Mouse (Mus musculus): ENCODE measurements around the gene Gm37240. TPM values are rescaled to one million over a fixed set of nuclear protein-coding genes. Genes with fewer than 3 reads are reported as not detected.

Gm37240 gene
- polyA plus RNA-seq, 1 experiment from 2014 or later, result 3.3 TPM

GRCm38 (mm10) chr3:84595677-84596234 is 1291.6 kb downstream of the Gm37240 start:
- Histone ChIP-seq H3K27me3 (replicated peaks; ENCODE audit: control insufficient read depth, insufficient read depth, low read length) (peaks cover 14% of the 10 kb centered on the region; the same call in 1 of the 2 replicates), H3K27ac (ENCODE audit: low read depth, low read length) (no peak overlapping the region), H3K9ac (ENCODE audit: low read depth, low read length) (no peak overlapping the region), H3K36me3 (ENCODE audit: control insufficient read depth, insufficient read depth) (no peaks in the 10 kb centered on the region), H3K4me1 (replicated peaks; ENCODE audit: control insufficient read depth, insufficient read depth, low read length) (no peaks in the 10 kb centered on the region), H3K4me2 (replicated peaks; ENCODE audit: low read depth) (peak overlapping the region; percentile 64), H3K4me3 (ENCODE audit: low read depth, low read length) (no peak overlapping the region), H3K9me3 (ENCODE audit: control insufficient read depth) (no peaks in the 10 kb centered on the region)
- 35% methylated on average over 5 of the region's 5 CpGs for WGBS
- no peak for ATAC-seq
- no peak for TF ChIP-seq CTCF (IDR thresholded peaks at IDR 0.05; ENCODE audit: low read depth)

GRCm38 (mm10) chr3:84594894-84595676 is 1292.2 kb downstream of the Gm37240 start:
- Histone ChIP-seq H3K9ac (ENCODE audit: low read depth, low read length) (peak overlapping the region; percentile 41; the same call in 1 of the 2 replicates), H3K4me1 (replicated peaks; ENCODE audit: control insufficient read depth, insufficient read depth, low read length) (no peaks in the 10 kb centered on the region), H3K4me3 (ENCODE audit: low read depth, low read length) (peak overlapping the region; percentile 33), H3K27ac (ENCODE audit: low read depth, low read length) (no peak overlapping the region), H3K36me3 (ENCODE audit: control insufficient read depth, insufficient read depth) (no peaks in the 10 kb centered on the region), H3K9me3 (ENCODE audit: control insufficient read depth) (no peaks in the 10 kb centered on the region), H3K27me3 (replicated peaks; ENCODE audit: control insufficient read depth, insufficient read depth, low read length) (peaks cover 14% of the 10 kb centered on the region; the same call in 1 of the 2 replicates), H3K4me2 (replicated peaks; ENCODE audit: low read depth) (peak overlapping the region; percentile 64)
- no peak for TF ChIP-seq CTCF (IDR thresholded peaks at IDR 0.05; ENCODE audit: low read depth)
- no peak for ATAC-seq
- 4% methylated on average over 23 of the region's 23 CpGs for WGBS

GRCm38 (mm10) chr3:84593274-84593673 is 1294.0 kb downstream of the Gm37240 start, which contains the start of gene Tigd4:
Gene Tigd4 (plus strand): TSS chr3:84593574.
- H3K4me3 ChIP-seq (ENCODE audit: low read depth, low read length), result no peak within 1 kb of the TSS
- no peak for TF ChIP-seq CTCF (IDR thresholded peaks at IDR 0.05; ENCODE audit: low read depth)
- no peaks in the 10 kb centered on the region for H3K36me3 ChIP-seq (ENCODE audit: control insufficient read depth, insufficient read depth)
- no peak within 1 kb of the TSS for H3K4me2 ChIP-seq (replicated peaks; ENCODE audit: low read depth)
- no peak within 1 kb of the TSS for H3K27ac ChIP-seq (ENCODE audit: low read depth, low read length)
- no peak within 1 kb of the TSS for H3K9ac ChIP-seq (ENCODE audit: low read depth, low read length)
- no peaks in the 10 kb centered on the region for H3K4me1 ChIP-seq (replicated peaks; ENCODE audit: control insufficient read depth, insufficient read depth, low read length)
- ATAC-seq, result no peak
- WGBS, result 87% methylated on average over 2 of the region's 2 CpGs
- no peaks in the 10 kb centered on the region for H3K9me3 ChIP-seq (ENCODE audit: control insufficient read depth)
- H3K27me3 ChIP-seq (replicated peaks; ENCODE audit: control insufficient read depth, insufficient read depth, low read length), result peaks cover 14% of the 10 kb centered on the region; the same call in 1 of the 2 replicates

GRCm38 (mm10) chr3:84586736-84587135 is 1300.6 kb downstream of the Gm37240 start:
- no peaks in the 10 kb centered on the region for H3K27me3 ChIP-seq (replicated peaks; ENCODE audit: control insufficient read depth, insufficient read depth, low read length)
- no peak overlapping the region for H3K9ac ChIP-seq (ENCODE audit: low read depth, low read length)
- H3K9me3 ChIP-seq (ENCODE audit: control insufficient read depth), result no peaks in the 10 kb centered on the region
- H3K36me3 ChIP-seq (ENCODE audit: control insufficient read depth, insufficient read depth), result no peaks in the 10 kb centered on the region
- H3K4me3 ChIP-seq (ENCODE audit: low read depth, low read length), result no peak overlapping the region
- WGBS, result 26% methylated on average over 5 of the region's 5 CpGs
- H3K4me2 ChIP-seq (replicated peaks; ENCODE audit: low read depth), result no peak overlapping the region
- ATAC-seq, result no peak
- no peaks in the 10 kb centered on the region for H3K4me1 ChIP-seq (replicated peaks; ENCODE audit: control insufficient read depth, insufficient read depth, low read length)
- TF ChIP-seq CTCF (IDR thresholded peaks at IDR 0.05; ENCODE audit: low read depth), result no peak
- no peak overlapping the region for H3K27ac ChIP-seq (ENCODE audit: low read depth, low read length)

GRCm38 (mm10) chr3:84582913-84583276 is 1304.4 kb downstream of the Gm37240 start:
- Histone ChIP-seq H3K4me3 (ENCODE audit: low read depth, low read length) (peak overlapping the region; percentile 79), H3K9ac (ENCODE audit: low read depth, low read length) (peak overlapping the region; percentile 67), H3K36me3 (ENCODE audit: control insufficient read depth, insufficient read depth) (no peaks in the 10 kb centered on the region), H3K9me3 (ENCODE audit: control insufficient read depth) (no peaks in the 10 kb centered on the region), H3K27ac (ENCODE audit: low read depth, low read length) (peak overlapping the region; percentile 92), H3K27me3 (replicated peaks; ENCODE audit: control insufficient read depth, insufficient read depth, low read length) (no peaks in the 10 kb centered on the region), H3K4me2 (replicated peaks; ENCODE audit: low read depth) (peak overlapping the region; percentile 75), H3K4me1 (replicated peaks; ENCODE audit: control insufficient read depth, insufficient read depth, low read length) (peaks cover 11% of the 10 kb centered on the region; the same call in 1 of the 2 replicates)
- TF ChIP-seq CTCF (IDR thresholded peaks at IDR 0.05; ENCODE audit: low read depth), result no peak
- 0% methylated on average over 27 of the region's 27 CpGs for WGBS
- ATAC-seq, result peak; percentile 19; the same call in 1 of the 2 replicates

Measured in intestine, postnatal 0 days (tissue).